Mouse (Mus musculus) liver, postnatal 0 days (tissue): ENCODE results near the gene Ctc1.

Source experiments
- CTCF ChIP-seq: sonication (generic); IDR thresholded peaks from 2 replicates; pipeline ENCODE4 v1.5.1; 2016; ENCODE audit warnings: antibody characterized with exemption, low read depth
- EP300 ChIP-seq: IDR thresholded peaks from 2 replicates; pipeline ENCODE4 v1.6.1; 2016; ENCODE audit warnings: antibody characterized with exemption, low read depth, mild to moderate bottlenecking

DNA sequence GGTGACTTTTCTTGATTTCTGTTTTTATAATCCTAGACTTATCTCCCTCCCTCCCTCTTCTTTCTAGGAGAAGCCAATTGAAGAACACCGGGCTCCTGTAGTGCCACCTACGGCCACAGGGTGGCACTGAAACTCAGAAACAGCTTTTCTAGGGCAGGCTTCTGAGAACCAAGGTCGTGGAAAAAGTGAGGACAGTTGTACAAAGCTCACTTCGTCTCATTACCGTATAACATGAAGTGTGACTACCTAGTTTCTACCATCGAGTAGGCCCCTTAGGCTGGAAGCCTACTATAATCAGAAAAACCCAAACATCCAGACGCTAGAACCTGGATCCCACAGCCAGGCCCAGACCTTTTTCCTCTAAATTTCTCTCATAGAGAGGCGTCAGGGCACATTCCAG lies 51.2 kb downstream of the Ctc1 start:
- TF ChIP-seq CTCF (peak; percentile 93), EP300 (0 out of 2 replicates have a peak, but pooled peaks have one; percentile 28)
